Mouse (Mus musculus) small intestine, adult 2 months (tissue): Measurements from ENCODE around the gene Reep3.

Experiments used
- CTCF ChIP-seq: fragments of 200-500 bp; IDR thresholded peaks from 2 replicates; pipeline ENCODE4 v1.5.1; 2012; ENCODE audit warnings: low read depth, mild to moderate bottlenecking, control low read depth, inconsistent platforms, low read length, moderate library complexity, mixed read lengths; ENCODE audit not compliant: insufficient replicate concordance, insufficient read length; ENCODE audit errors: extremely low read depth
- POLR2A ChIP-seq: fragments of 200-500 bp; IDR thresholded peaks from 2 replicates; pipeline ENCODE4 v1.6.1; 2012; ENCODE audit warnings: low read depth, mild to moderate bottlenecking, control low read depth, inconsistent platforms, low read length, moderate library complexity

GRCm38 (mm10) chr10:67111044-67111798 lies 14.5 kb upstream of the Reep3 start:
- TF ChIP-seq CTCF (no peak), POLR2A (no peak)
